Mouse (Mus musculus) forebrain, postnatal 0 days (tissue): ENCODE results near the gene Ntrk2. TPM values are rescaled to one million over a fixed set of nuclear protein-coding genes. Genes with fewer than 3 reads are reported as not detected.

Experiments used
- ATAC-seq: fragments of 200-750 bp; cut with Nextera tagmentation; 2 replicates; pipeline ENCODE4 v1.8.0; 2017; ENCODE audit warnings: mild to moderate bottlenecking, moderate library complexity
- DNase-seq: peaks from one replicate; pipeline ENCODE4 v3.0.0-alpha.2; 2015
- H3K27ac ChIP-seq: fragments of 300-500 bp; sonication (generic); 2 replicates; pipeline ENCODE4 v1.5.1; 2014; ENCODE audit warnings: low read depth, mild to moderate bottlenecking, antibody characterized with exemption, low read length, moderate library complexity, mixed read lengths
- H3K27me3 ChIP-seq: fragments of 300-500 bp; sonication (generic); 2 replicates; pipeline ENCODE4 v1.6.1; 2014; ENCODE audit warnings: mild to moderate bottlenecking, low read length, mixed read lengths; ENCODE audit not compliant: insufficient read depth
- H3K36me3 ChIP-seq: fragments of 300-500 bp; sonication (generic); 2 replicates; pipeline ENCODE4 v1.6.1; 2014; ENCODE audit warnings: mild to moderate bottlenecking, moderate library complexity; ENCODE audit not compliant: insufficient read depth
- H3K4me1 ChIP-seq: fragments of 300-500 bp; sonication (generic); 2 replicates; pipeline ENCODE4 v1.6.1; 2014; ENCODE audit warnings: antibody characterized with exemption; ENCODE audit not compliant: insufficient read depth
- H3K4me2 ChIP-seq: fragments of 300-500 bp; sonication (generic); 2 replicates; pipeline ENCODE4 v1.6.1; 2014; ENCODE audit warnings: low read depth, mild to moderate bottlenecking, moderate library complexity
- H3K4me3 ChIP-seq: fragments of 300-500 bp; sonication (generic); 2 replicates; pipeline ENCODE4 v1.5.1; 2014; ENCODE audit warnings: low read depth, low read length, mixed read lengths
- H3K9ac ChIP-seq: fragments of 300-500 bp; sonication (generic); 2 replicates; pipeline ENCODE4 v1.6.1; 2014; ENCODE audit warnings: mild to moderate bottlenecking
- H3K9me3 ChIP-seq: fragments of 300-500 bp; sonication (generic); 2 replicates; pipeline ENCODE4 v1.6.1; 2016; ENCODE audit warnings: low read length
- CTCF ChIP-seq: sonication (generic); IDR thresholded peaks from 2 replicates; pipeline ENCODE4 v1.5.1; 2016; ENCODE audit warnings: antibody characterized with exemption, control low read depth, low read depth
- WGBS: fragments of 180-500 bp; shearing (Covaris S2); extraction: QIAGEN DNeasy Blood & Tissue Kit; methylation state at CpG from one replicate; pipeline ENCODE4 v1.1.7; 2014; 5-methylcytosine and 5-hydroxymethylcytosine counted together
- polyA plus RNA-seq: library from polyadenylated mRNA; unstranded; fragments of >200 nt; fragmentation: Nextera tagmentation; extraction: Ambion mirVana; gene quantifications from 2 replicates; pipeline ENCODE4 v1.2.1, GENCODE M21; 2015
- total RNA-seq: library from RNA; depleted of rRNA; stranded (reverse); fragments of >200 nt; gene quantifications from 2 replicates; pipeline ENCODE4 v1.2.3, GENCODE M21; 2014

Gene Ntrk2
- total and polyA plus RNA-seq, 2 experiments from 2014 or later = 131 to 184 TPM

DNA sequence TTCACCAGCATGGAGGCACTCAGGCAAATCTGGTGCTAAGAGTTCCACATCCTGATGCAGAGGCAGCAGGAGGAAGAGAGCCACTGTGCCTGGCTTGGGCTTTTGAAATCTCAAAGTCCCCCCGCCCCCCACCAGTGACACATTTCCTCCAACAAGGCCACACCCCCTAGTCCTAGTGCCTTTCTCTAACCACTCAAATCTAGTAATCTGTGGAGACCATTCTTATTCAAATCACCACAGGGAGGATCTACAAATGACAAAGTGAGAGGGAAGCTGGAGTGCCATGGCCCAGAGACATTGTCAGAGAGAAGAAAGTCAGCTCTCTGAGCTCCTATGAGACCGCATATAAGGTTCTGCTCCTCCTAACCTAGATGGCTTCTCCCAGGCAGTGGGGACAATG lies 105.6 kb downstream of the Ntrk2 start:
- H3K9me3 ChIP-seq = no peaks in the 10 kb centered on the region
- no peak overlapping the region for H3K27ac ChIP-seq
- no peaks in the 10 kb centered on the region for H3K27me3 ChIP-seq
- no peaks in the 10 kb centered on the region for H3K36me3 ChIP-seq
- no peak overlapping the region for H3K9ac ChIP-seq
- H3K4me1 ChIP-seq = no peaks in the 10 kb centered on the region
- TF ChIP-seq CTCF = no peak
- ATAC-seq = no peak
- no peak overlapping the region for H3K4me2 ChIP-seq
- no peak overlapping the region for H3K4me3 ChIP-seq
- DNase-seq = no peak
- 93% methylated on average over 2 of the region's 2 CpGs for WGBS

DNA sequence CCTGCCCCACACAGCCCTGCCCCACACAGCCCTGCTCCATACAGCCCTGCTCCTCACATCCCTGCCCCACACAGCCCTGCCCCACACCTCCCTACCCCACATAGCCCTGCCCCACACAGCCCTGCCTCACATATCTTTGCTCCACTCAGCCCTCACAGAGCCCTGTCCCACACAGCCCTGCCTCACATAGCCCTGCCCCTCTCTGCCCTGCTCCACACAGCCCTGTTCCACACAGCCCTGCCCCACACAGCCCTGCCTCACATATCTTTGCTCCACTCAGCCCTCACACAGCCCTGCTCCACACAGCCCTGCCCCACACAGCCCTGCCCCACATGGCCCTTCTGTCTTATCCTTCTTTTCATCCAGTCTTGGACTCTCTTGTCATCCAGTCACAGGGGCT lies 106.2 kb downstream of the Ntrk2 start:
- H3K36me3 ChIP-seq = no peaks in the 10 kb centered on the region
- no peaks in the 10 kb centered on the region for H3K27me3 ChIP-seq
- TF ChIP-seq CTCF = no peak
- no peaks in the 10 kb centered on the region for H3K4me1 ChIP-seq
- no peak overlapping the region for H3K4me2 ChIP-seq
- H3K9me3 ChIP-seq = no peaks in the 10 kb centered on the region
- peak; percentile 38; the same call in 1 of the 2 replicates for ATAC-seq
- no peak overlapping the region for H3K9ac ChIP-seq
- H3K4me3 ChIP-seq = no peak overlapping the region
- DNase-seq = no peak
- no peak overlapping the region for H3K27ac ChIP-seq

DNA sequence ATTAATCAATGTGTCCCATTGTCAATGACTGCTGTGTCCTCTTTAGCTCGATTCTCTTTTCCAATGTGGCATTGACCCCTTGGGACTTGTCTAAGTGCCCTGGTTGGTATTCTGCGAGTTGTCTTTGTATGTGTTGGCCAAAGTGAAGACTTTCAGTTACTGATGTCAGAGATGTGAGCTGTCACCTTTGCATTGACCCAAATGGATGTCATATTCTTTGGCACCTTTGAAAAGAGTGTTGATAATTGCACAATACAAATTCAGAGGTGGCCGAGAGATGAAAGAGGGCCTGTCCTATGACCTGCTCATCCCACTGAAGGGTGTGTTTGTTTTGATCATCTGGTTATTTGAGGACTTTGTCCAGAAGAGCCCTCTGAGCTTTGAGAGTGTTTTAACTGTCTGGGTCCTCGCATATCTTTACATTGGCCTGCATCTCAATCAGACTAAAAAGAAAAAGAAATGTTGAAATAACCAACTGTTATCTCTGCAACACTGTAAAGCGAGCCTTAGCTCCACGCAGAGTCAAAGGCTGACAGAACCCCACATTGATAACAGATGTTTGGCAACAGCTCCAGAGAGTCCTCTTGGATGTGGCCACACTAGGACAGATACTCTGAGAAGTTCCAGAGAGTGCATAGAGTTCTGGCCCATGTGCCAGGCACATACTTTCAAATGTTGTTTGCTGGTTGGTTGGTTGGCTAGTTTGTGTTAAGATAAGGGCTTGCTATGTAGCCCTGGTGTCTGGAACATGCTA lies 107.9 kb downstream of the Ntrk2 start:
- Histone ChIP-seq H3K9ac (no peak overlapping the region), H3K4me3 (no peak overlapping the region), H3K36me3 (no peaks in the 10 kb centered on the region), H3K4me2 (no peak overlapping the region), H3K9me3 (no peaks in the 10 kb centered on the region), H3K27me3 (no peaks in the 10 kb centered on the region), H3K27ac (no peak overlapping the region), H3K4me1 (no peaks in the 10 kb centered on the region)
- ATAC-seq = no peak
- no peak for TF ChIP-seq CTCF
- no peak for DNase-seq
- WGBS = 87% methylated on average over 6 of the region's 6 CpGs

DNA sequence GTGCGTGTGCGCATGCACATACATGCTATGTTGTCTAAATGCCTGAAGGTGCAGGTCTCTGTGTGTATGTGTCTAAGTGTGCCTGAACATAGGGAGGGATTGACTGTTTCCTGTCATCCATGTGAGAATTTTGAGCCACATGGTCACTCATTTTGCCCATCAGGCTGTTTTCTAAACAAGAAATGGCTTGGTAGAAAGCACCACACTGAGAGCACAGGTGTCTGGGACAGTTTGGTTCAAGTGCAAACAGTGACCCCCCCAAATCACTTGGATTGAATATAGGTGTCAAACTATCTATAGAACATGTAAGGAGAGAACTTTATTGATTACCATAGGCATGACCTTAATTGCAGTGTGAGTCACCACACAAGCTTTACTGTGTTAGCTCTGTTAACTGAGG lies 110.0 kb downstream of the Ntrk2 start:
- 97% methylated on average over 2 of the region's 2 CpGs for WGBS
- no peak for DNase-seq
- no peaks in the 10 kb centered on the region for H3K9me3 ChIP-seq
- no peak for ATAC-seq
- no peak overlapping the region for H3K27ac ChIP-seq
- no peak overlapping the region for H3K4me2 ChIP-seq
- no peaks in the 10 kb centered on the region for H3K36me3 ChIP-seq
- H3K4me1 ChIP-seq = no peaks in the 10 kb centered on the region
- H3K4me3 ChIP-seq = no peak overlapping the region
- TF ChIP-seq CTCF = no peak
- no peak overlapping the region for H3K9ac ChIP-seq
- H3K27me3 ChIP-seq = no peaks in the 10 kb centered on the region

DNA sequence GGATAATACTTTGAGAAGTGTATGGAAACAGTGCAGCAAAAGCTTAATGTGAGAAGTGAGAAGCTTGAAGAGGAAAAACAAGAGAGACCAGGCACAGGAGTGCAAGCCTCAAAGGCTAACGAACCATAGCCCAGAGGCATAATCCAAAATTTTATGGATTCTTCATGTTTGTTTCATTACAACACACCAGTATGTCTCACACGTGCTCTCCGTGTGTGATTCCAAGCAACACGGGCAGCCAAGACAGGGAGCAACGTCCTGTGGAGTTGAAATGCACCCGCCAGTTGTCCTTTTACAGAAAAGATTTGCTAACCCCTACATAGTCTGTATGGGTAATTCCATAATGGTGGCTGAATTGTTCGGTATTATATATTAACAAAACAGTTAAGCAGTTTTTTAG lies 113.9 kb downstream of the Ntrk2 start:
- DNase-seq (no peak), ATAC-seq (no peak)
- Histone ChIP-seq H3K4me3 (no peak overlapping the region), H3K4me1 (peaks cover 6% of the 10 kb centered on the region; the same call in 1 of the 2 replicates), H3K9ac (no peak overlapping the region), H3K27me3 (no peaks in the 10 kb centered on the region), H3K36me3 (no peaks in the 10 kb centered on the region), H3K9me3 (no peaks in the 10 kb centered on the region), H3K4me2 (no peak overlapping the region), H3K27ac (no peak overlapping the region)
- no peak for TF ChIP-seq CTCF
- WGBS = 78% methylated on average over 7 of the region's 7 CpGs

DNA sequence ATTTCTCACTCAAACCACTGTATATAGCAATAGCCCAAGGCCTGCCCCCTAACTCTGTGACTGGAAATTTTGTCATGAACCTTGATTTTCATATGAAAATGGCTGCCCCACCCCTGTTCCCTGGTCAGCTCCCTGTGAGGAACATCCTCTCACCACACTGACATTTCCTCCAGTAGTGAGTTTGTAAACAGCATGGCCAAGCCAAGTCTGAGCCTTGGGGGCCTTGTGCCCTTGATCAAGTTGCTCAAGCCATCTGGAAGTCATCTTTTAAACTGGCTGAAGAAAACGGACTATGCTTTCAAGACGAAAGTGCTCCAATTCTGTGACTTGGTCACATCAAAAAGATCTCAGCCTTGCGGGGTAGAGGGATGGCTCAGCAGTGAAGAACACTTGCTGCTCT lies 114.9 kb downstream of the Ntrk2 start:
- Histone ChIP-seq H3K27me3 (no peaks in the 10 kb centered on the region), H3K4me1 (peaks cover 6% of the 10 kb centered on the region; the same call in 1 of the 2 replicates), H3K9me3 (no peaks in the 10 kb centered on the region), H3K4me3 (no peak overlapping the region), H3K4me2 (no peak overlapping the region), H3K27ac (peak overlapping the region; percentile 45; the same call in 1 of the 2 replicates), H3K9ac (no peak overlapping the region), H3K36me3 (no peaks in the 10 kb centered on the region)
- no peak for ATAC-seq
- DNase-seq = no peak
- no peak for TF ChIP-seq CTCF
- WGBS = 87% methylated on average over 3 of the region's 3 CpGs

DNA sequence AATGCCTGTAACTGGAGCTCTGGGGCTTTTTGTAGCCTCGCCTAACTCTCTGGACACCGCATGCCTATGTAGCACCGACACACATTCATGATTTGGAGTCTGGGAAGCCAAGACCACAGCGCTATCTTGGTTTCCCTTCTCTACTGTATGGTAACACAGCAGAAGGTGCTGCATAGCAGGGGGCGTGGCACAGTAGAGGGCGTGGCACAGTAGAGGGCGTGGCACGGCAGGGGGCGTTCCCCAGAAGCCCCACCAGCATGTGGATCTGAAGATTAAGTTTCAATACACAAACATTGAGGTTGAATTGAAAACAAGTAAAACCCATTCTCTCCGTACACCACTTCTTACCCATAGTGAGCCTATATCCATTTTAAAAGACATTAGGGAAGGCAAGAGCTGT lies 115.3 kb downstream of the Ntrk2 start:
- ATAC-seq = no peak

More for the DNA sequence above, 115.3 kb downstream of the Ntrk2 start:
- 91% methylated on average over 10 of the region's 10 CpGs for WGBS
- H3K9ac ChIP-seq = no peak overlapping the region
- H3K9me3 ChIP-seq = no peaks in the 10 kb centered on the region
- TF ChIP-seq CTCF = no peak
- no peaks in the 10 kb centered on the region for H3K27me3 ChIP-seq
- peaks cover 6% of the 10 kb centered on the region; the same call in 1 of the 2 replicates for H3K4me1 ChIP-seq
- H3K27ac ChIP-seq = peak overlapping the region; percentile 45; the same call in 1 of the 2 replicates
- no peaks in the 10 kb centered on the region for H3K36me3 ChIP-seq
- DNase-seq = no peak
- H3K4me3 ChIP-seq = no peak overlapping the region
- no peak overlapping the region for H3K4me2 ChIP-seq
